Mouse (Mus musculus) cortical plate, adult 2 months (tissue): ENCODE results near the gene Gm49342.

Source experiments
- CTCF ChIP-seq: fragments of 200-500 bp; IDR thresholded peaks from 2 replicates; pipeline ENCODE4 v1.5.1; 2011; ENCODE audit warnings: mild to moderate bottlenecking, control low read depth, low read length; ENCODE audit not compliant: insufficient read depth; ENCODE audit errors: extremely low read depth
- POLR2A ChIP-seq: fragments of 200-500 bp; IDR thresholded peaks from 2 replicates; pipeline ENCODE4 v1.6.1; 2011; ENCODE audit warnings: mild to moderate bottlenecking, low read length, control low read depth; ENCODE audit not compliant: insufficient read depth; ENCODE audit errors: extremely low read depth

- TF ChIP-seq POLR2A (no peak), CTCF (no peak)
These were observed 12.8 kb upstream of the Gm49342 start for GRCm38 (mm10) chr14:50931493-50932020.
